Mouse (Mus musculus) kidney, adult 2 months (tissue): ENCODE data around the gene Pip5kl1. TPM values are rescaled to one million over a fixed set of nuclear protein-coding genes. Genes with fewer than 3 reads are reported as not detected.

Experiments
- DNase-seq: peaks from one replicate; pipeline ENCODE4 v3.0.0; 2021
- H3K27ac ChIP-seq: fragments of 200-500 bp; 2 replicates; pipeline ENCODE4 v1.5.1; 2012; ENCODE audit warnings: low read depth, low read length, control low read depth, inconsistent platforms; ENCODE audit not compliant: insufficient read depth
- H3K27me3 ChIP-seq: fragments of 200-500 bp; replicated peaks from 2 replicates; pipeline ENCODE4 v1.6.1; 2012; ENCODE audit warnings: mild to moderate bottlenecking, moderate library complexity, low read length, inconsistent platforms; ENCODE audit not compliant: control insufficient read depth, insufficient read depth
- H3K36me3 ChIP-seq: fragments of 200-500 bp; 2 replicates; pipeline ENCODE4 v1.6.1; 2012; ENCODE audit warnings: mild to moderate bottlenecking, moderate library complexity, low read length, inconsistent platforms; ENCODE audit not compliant: control insufficient read depth, insufficient read depth
- H3K4me1 ChIP-seq: fragments of 200-500 bp; 2 replicates; pipeline ENCODE4 v1.6.1; 2011; ENCODE audit warnings: low read length; ENCODE audit not compliant: control insufficient read depth, insufficient read depth
- H3K4me3 ChIP-seq: fragments of 200-500 bp; 2 replicates; pipeline ENCODE4 v1.5.1; 2011; ENCODE audit warnings: mild to moderate bottlenecking, low read depth, low read length, control low read depth; ENCODE audit not compliant: insufficient read depth
- CTCF ChIP-seq: fragments of 200-500 bp; conservative IDR thresholded peaks from 2 replicates; pipeline ENCODE4 v1.5.1; 2011; ENCODE audit warnings: low read depth, mild to moderate bottlenecking, control low read depth, low read length, moderate library complexity, mixed read lengths; ENCODE audit not compliant: insufficient read depth, insufficient read length
- POLR2A ChIP-seq: fragments of 200-500 bp; IDR thresholded peaks from one replicate; pipeline ENCODE4 v1.6.1; 2011; ENCODE audit warnings: low read depth, low read length, control low read depth
- WGBS: fragments of 180-500 bp; shearing (Covaris S2); methylation state at CpG from one replicate; pipeline ENCODE4 v1.1.7; 2018; 5-methylcytosine and 5-hydroxymethylcytosine counted together
- polyA plus RNA-seq: library from polyadenylated mRNA; depleted of rRNA; stranded (reverse); fragments of >200 nt; gene quantifications from 2 replicates; pipeline ENCODE4 v1.2.3, GENCODE M21; 2012; rRNA removed

Pip5kl1 gene
- polyA plus RNA-seq, 1 experiment = not detected

- WGBS = 37% methylated on average over 7 of the region's 7 CpGs
- DNase-seq = peak; percentile 85
- H3K27ac ChIP-seq = no peak overlapping the region
These were observed 57.3 kb downstream of the Pip5kl1 start for GRCm38 (mm10) chr2:32631737-32632394.

More at GRCm38 (mm10) chr2:32631737-32632394, 57.3 kb downstream of the Pip5kl1 start:
- Histone ChIP-seq H3K4me1 (no peaks in the 10 kb centered on the region), H3K36me3 (no peaks in the 10 kb centered on the region), H3K27me3 (no peaks in the 10 kb centered on the region), H3K4me3 (no peak overlapping the region)
- TF ChIP-seq POLR2A = no peak
- TF ChIP-seq CTCF = peak; percentile 97

Other genes starting within 250 kb of the Pip5kl1 start
- gene Ciz1, start 222.5 kb upstream of the Pip5kl1 start, polyA plus RNA-seq = 130 and 131 TPM in 2 replicates
- 8.3 and 12.6 TPM in 2 replicates for gene Dnm1, start 221.5 kb upstream of the Pip5kl1 start, polyA plus RNA-seq
- 182 and 215 TPM in 2 replicates for gene 1110008P14Rik, start 192.9 kb upstream of the Pip5kl1 start, polyA plus RNA-seq
- 8.0 and 9.4 TPM in 2 replicates for gene Lcn2, start 186.5 kb upstream of the Pip5kl1 start, polyA plus RNA-seq
- gene Ptges2, start 178.9 kb upstream of the Pip5kl1 start, polyA plus RNA-seq = 69.7 and 80.6 TPM in 2 replicates
- gene Naif1, start 124.3 kb upstream of the Pip5kl1 start, polyA plus RNA-seq = 4.8 and 5.2 TPM in 2 replicates
- 25.3 and 30.6 TPM in 2 replicates for gene Slc25a25, start 123.4 kb upstream of the Pip5kl1 start, polyA plus RNA-seq
- 39.0 and 40.2 TPM in 2 replicates for gene Fam102a, start 39.5 kb upstream of the Pip5kl1 start, polyA plus RNA-seq
- gene Dpm2, start 3.9 kb upstream of the Pip5kl1 start, polyA plus RNA-seq = 120 and 138 TPM in 2 replicates
- gene 9430097D07Rik, start 887 bp downstream of the Pip5kl1 start, polyA plus RNA-seq = not detected in 2 replicates
- gene St6galnac4, start 12.3 kb downstream of the Pip5kl1 start, polyA plus RNA-seq = 7.0 and 7.2 TPM in 2 replicates
- gene St6galnac6, start 24.9 kb downstream of the Pip5kl1 start, polyA plus RNA-seq = 21.1 and 23.6 TPM in 2 replicates
- 31.6 and 47.4 TPM in 2 replicates for gene Ak1, start 47.0 kb downstream of the Pip5kl1 start, polyA plus RNA-seq
- gene Eng, start 71.8 kb downstream of the Pip5kl1 start, polyA plus RNA-seq = 228 and 289 TPM in 2 replicates
- 147 and 174 TPM in 2 replicates for gene Fpgs, start 129.3 kb downstream of the Pip5kl1 start, polyA plus RNA-seq
- 88.3 and 89.2 TPM in 2 replicates for gene Cdk9, start 138.3 kb downstream of the Pip5kl1 start, polyA plus RNA-seq
- gene Sh2d3c, start 146.3 kb downstream of the Pip5kl1 start, polyA plus RNA-seq = 28.4 and 30.4 TPM in 2 replicates
- gene 6330409D20Rik, start 166.2 kb downstream of the Pip5kl1 start, polyA plus RNA-seq = not detected in 2 replicates
- 72.5 and 93.3 TPM in 2 replicates for gene Tor2a, start 182.4 kb downstream of the Pip5kl1 start, polyA plus RNA-seq
- 1.1 TPM in 2 replicates for gene Ttc16, start 200.8 kb downstream of the Pip5kl1 start, polyA plus RNA-seq
- 8.0 and 11.8 TPM in 2 replicates for gene Ptrh1, start 201.0 kb downstream of the Pip5kl1 start, polyA plus RNA-seq
- 0.12 TPM in 1 of 2 replicates, not detected in the other for gene Cfap157, start 209.6 kb downstream of the Pip5kl1 start, polyA plus RNA-seq